Mouse (Mus musculus) limb, embryonic 14.5 days (tissue): ENCODE results near the gene Trim7. TPM values are rescaled to one million over a fixed set of nuclear protein-coding genes. Genes with fewer than 3 reads are reported as not detected.

Source experiments
- polyA plus RNA-seq, 2 experiments: library from polyadenylated mRNA; depleted of rRNA in 1 of 2; stranded (reverse) in 1 of 2; unstranded in 1 of 2; fragments of >200 nt; fragmentation: Nextera tagmentation in 1 of 2; extraction: Ambion mirVana in 1 of 2; gene quantifications; 2 replicates each; pipeline versions ENCODE4 v1.2.1 to v1.2.3; 2012 to 2014

Gene Trim7
- polyA plus RNA-seq, 2 experiments = 1.2 to 2.9 TPM

Other genes starting within 250 kb of the Trim7 start
- gene Rack1, start 25.8 kb upstream of the Trim7 start, polyA plus RNA-seq (2012; rRNA removed) = 2,038 and 2,666 TPM in 2 replicates
- gene Rack1, start 25.8 kb upstream of the Trim7 start, polyA plus RNA-seq (2014; fragmentation: Nextera tagmentation; extraction: Ambion mirVana) = 939 and 995 TPM in 2 replicates
- 51.5 and 52.4 TPM in 2 replicates for gene Trim41, start 8.8 kb upstream of the Trim7 start, polyA plus RNA-seq (2012; rRNA removed)
- gene Trim41, start 8.8 kb upstream of the Trim7 start, polyA plus RNA-seq (2014; fragmentation: Nextera tagmentation; extraction: Ambion mirVana) = 5.5 and 7.0 TPM in 2 replicates
- gene Gm12184, start 515 bp downstream of the Trim7 start, polyA plus RNA-seq (2012; rRNA removed) = 42.1 and 55.1 TPM in 2 replicates
- 7.9 and 14.8 TPM in 2 replicates for gene Gm12184, start 515 bp downstream of the Trim7 start, polyA plus RNA-seq (2014; fragmentation: Nextera tagmentation; extraction: Ambion mirVana)
- 3.7 and 4.1 TPM in 2 replicates for gene Irgm1, start 45.5 kb downstream of the Trim7 start, polyA plus RNA-seq (2012; rRNA removed)
- 4.5 and 5.5 TPM in 2 replicates for gene Irgm1, start 45.5 kb downstream of the Trim7 start, polyA plus RNA-seq (2014; fragmentation: Nextera tagmentation; extraction: Ambion mirVana)
- gene Gm5431, start 76.1 kb downstream of the Trim7 start, polyA plus RNA-seq (2012; rRNA removed) = 0.16 and 0.19 TPM in 2 replicates
- 0.12 and 0.22 TPM in 2 replicates for gene Gm5431, start 76.1 kb downstream of the Trim7 start, polyA plus RNA-seq (2014; fragmentation: Nextera tagmentation; extraction: Ambion mirVana)
- gene Psme2b, start 120.0 kb downstream of the Trim7 start, polyA plus RNA-seq (2012; rRNA removed) = 0.86 and 0.88 TPM in 2 replicates
- 2.8 and 3.0 TPM in 2 replicates for gene Psme2b, start 120.0 kb downstream of the Trim7 start, polyA plus RNA-seq (2014; fragmentation: Nextera tagmentation; extraction: Ambion mirVana)
- 0.05 and 0.06 TPM in 2 replicates for gene Olfr56, start 152.7 kb downstream of the Trim7 start, polyA plus RNA-seq (2012; rRNA removed)
- not detected in 2 replicates for gene Olfr56, start 152.7 kb downstream of the Trim7 start, polyA plus RNA-seq (2014; fragmentation: Nextera tagmentation; extraction: Ambion mirVana)
- 0.11 and 0.24 TPM in 2 replicates for gene 9930111J21Rik1, start 153.3 kb downstream of the Trim7 start, polyA plus RNA-seq (2012; rRNA removed)
- gene 9930111J21Rik1, start 153.3 kb downstream of the Trim7 start, polyA plus RNA-seq (2014; fragmentation: Nextera tagmentation; extraction: Ambion mirVana) = 0.36 and 0.37 TPM in 2 replicates
- gene Gm12185, start 166.1 kb downstream of the Trim7 start, polyA plus RNA-seq (2012; rRNA removed) = 0.04 TPM in 1 of 2 replicates, not detected in the other
- 0.06 TPM in 1 of 2 replicates, not detected in the other for gene Gm12185, start 166.1 kb downstream of the Trim7 start, polyA plus RNA-seq (2014; fragmentation: Nextera tagmentation; extraction: Ambion mirVana)
- 0.10 and 0.15 TPM in 2 replicates for gene Tgtp1, start 168.0 kb downstream of the Trim7 start, polyA plus RNA-seq (2012; rRNA removed)
- gene Tgtp1, start 168.0 kb downstream of the Trim7 start, polyA plus RNA-seq (2014; fragmentation: Nextera tagmentation; extraction: Ambion mirVana) = not detected in 2 replicates
- gene 9930111J21Rik2, start 225.1 kb downstream of the Trim7 start, polyA plus RNA-seq (2012; rRNA removed) = 0.24 and 0.50 TPM in 2 replicates
- 0.12 and 0.64 TPM in 2 replicates for gene 9930111J21Rik2, start 225.1 kb downstream of the Trim7 start, polyA plus RNA-seq (2014; fragmentation: Nextera tagmentation; extraction: Ambion mirVana)
- 0.09 and 0.12 TPM in 2 replicates for gene Tgtp2, start 238.1 kb downstream of the Trim7 start, polyA plus RNA-seq (2012; rRNA removed)
- gene Tgtp2, start 238.1 kb downstream of the Trim7 start, polyA plus RNA-seq (2014; fragmentation: Nextera tagmentation; extraction: Ambion mirVana) = 0.18 and 0.33 TPM in 2 replicates